Mouse (Mus musculus) thymus, postnatal 10 days (tissue): ENCODE measurements at regions not wholly inside any gene's neighbourhood (a gene's known extent, or its start where the extent isn't known, plus 50 kb on each side); places are given as distances from the start of the nearest gene placed in this dataset.
A peak's percentile ranks its signal among the peaks of the same experiment; 100 is the strongest.

Experiments used
- DNase-seq, 2 experiments: peaks; one replicate each; pipeline ENCODE4 v3.0.0; 2021; ENCODE audit warnings: low spot score in 2 of 2

GRCm38 (mm10) chr1:128826419-128826818, 234.3 kb upstream of the Cxcr4 start:
- DNase-seq, result no peak

DNA sequence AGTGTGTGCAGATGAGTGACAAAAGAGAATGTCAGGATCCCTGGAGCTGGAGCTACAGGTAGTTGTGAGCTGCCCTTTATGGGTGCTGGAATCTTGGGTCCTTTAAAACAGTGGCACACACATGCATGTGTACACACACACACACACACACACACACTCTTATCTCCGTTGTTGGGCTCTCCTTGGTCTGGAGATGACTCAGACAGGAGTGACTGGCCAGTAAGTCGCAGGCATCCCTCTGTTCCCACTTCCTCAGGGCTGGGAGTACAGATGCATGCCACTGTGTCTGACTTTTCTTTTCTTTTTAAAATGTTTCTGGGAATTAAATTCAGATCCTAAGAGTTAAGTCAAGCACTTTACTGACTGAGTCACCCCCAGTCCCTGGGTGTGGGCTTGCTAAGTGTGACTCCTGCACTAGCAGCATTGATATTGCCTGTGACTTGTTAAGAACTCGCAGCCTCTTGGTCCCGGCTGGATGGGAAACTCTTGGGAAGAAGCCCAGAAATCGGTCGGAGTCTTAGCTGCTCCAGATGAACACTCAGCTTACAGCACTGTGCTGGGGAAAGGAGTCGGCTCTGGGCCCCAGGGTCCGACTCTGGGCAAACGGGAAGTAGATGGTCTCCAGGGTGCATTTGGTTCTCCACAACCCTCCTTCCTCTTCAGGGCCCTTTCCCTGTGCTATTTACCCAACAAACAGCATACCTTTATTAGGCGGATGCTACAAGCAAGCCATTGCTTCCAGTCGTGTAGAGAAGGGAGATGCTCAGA, 233.0 kb upstream of the Cxcr4 start:
- DNase-seq, result no peak

DNA sequence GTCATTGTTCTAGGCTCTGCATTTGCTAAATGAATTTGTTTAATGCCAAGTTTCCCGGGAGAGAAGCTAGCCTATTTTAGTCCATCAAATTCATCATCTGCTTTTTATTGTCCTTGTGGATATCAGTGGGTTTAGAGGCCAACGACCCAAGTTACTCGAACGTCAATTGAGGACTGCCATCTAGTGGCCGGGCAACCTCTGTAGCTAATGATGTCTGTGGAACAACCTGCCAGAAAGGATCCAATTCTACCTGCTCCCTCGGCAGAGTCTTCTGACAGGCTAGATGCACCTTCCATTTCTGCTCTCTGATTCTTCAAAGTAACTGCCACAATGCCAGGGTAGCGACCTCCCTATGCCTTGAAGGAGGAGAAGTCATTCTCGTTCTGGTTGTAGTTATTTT, 232.1 kb upstream of the Cxcr4 start:
- DNase-seq, result peak; percentile 72 to 89

GRCm38 (mm10) chr1:128821991-128822390, 229.9 kb upstream of the Cxcr4 start:
- no peak for DNase-seq

- DNase-seq, result no peak
These were observed 228.4 kb upstream of the Cxcr4 start for GRCm38 (mm10) chr1:128820527-128820926.

DNA sequence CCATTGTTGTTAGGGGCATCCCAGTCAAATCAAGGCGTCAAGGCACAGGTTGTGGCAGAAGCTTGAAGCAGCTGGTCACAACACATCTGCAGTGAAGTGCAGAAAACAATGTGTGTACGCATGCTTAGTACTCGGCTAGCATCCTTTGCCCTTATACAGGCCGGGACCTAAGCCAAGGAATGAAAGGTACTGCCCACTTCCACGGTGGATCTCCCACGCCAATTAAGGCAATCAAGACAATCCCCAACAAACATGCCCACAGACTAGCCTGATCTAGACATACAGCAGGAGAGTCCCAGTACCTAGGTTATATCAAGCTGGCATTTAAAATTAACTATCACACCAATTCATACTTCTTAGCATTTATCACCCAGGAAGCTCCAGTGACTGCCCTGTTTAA, 227.5 kb upstream of the Cxcr4 start:
- DNase-seq, result no peak

DNA sequence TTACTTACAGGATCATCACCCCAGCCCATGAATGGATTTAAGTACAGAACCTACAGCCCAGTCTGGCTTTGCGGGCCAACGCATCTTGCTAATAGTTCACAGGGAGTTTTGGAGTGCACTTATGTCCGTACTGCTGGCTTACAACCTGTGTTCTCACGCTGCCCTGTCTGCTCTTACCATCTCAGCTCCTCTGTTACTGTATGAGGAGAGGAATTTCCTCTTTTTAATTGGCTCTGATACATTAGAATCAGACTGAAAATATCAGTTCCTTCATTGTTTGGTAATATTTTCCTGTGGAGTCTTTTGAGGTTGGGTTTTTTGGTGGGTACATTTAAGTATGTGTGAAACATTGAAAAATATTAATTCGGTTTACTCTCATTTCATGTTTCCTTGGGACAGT, 221.3 kb upstream of the Cxcr4 start:
- no peak for DNase-seq

- DNase-seq, result no peak
These were observed 218.8 kb upstream of the Cxcr4 start for GRCm38 (mm10) chr1:128810860-128811259.

DNA sequence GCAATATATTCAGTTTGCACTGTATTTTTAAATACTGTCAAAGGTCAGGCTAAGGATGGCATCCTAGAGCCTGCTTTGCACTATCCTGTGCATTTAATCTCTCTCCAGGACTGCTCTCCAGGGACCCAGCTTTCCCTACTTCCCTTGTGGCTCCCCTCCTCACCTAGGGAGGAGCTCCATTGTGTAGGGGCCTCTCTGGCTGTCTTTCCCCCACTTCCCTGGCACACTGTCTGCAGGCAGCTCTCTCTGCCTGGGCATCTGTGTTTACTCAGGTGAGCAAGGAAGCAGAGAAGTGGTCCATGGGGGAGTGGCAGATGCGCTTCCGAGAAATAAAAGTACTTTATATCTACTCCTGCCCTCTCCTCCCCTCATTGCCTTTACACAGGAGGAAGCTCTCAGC, 218.0 kb upstream of the Cxcr4 start:
- DNase-seq, result no peak

DNA sequence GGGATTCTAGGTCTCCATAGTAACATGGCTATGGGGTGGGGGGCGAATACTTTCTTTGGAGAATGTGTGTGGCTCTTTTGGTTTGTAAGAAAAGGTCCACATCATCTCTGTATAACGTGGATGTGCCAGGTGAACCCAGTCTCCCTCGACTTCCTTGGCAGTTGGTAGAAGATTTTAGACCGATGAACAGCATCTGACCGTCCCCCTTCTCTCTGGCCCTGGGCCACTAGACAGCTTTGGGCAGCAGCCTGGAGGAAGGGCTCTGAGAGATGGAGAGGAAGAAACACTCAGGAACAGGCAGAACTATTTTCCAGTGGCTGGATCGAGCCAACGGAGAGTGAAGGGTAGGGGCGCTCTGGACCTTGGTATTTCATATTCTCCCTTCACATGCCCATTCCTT, 217.5 kb upstream of the Cxcr4 start:
- DNase-seq, result no peak

DNA sequence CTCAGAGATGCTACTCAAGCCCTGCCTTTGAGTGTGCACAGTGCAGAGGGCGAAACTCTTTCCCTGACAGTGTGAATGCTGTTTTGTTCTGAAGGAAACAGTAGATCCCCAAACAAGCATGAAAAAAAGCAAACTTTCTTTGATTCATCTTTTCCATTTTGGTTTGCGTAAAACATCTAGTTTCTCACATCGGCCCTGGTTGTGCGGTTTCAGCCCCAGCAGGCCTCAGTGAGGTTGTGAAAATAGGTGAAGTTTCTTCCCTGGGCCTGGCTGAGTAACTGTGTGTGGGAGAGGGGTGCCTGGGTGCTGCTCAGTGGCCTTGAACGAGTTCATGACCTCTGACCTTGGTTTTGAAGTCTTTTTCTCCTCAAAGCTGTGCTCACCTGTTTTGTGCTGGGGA, 216.5 kb upstream of the Cxcr4 start:
- no peak for DNase-seq

DNA sequence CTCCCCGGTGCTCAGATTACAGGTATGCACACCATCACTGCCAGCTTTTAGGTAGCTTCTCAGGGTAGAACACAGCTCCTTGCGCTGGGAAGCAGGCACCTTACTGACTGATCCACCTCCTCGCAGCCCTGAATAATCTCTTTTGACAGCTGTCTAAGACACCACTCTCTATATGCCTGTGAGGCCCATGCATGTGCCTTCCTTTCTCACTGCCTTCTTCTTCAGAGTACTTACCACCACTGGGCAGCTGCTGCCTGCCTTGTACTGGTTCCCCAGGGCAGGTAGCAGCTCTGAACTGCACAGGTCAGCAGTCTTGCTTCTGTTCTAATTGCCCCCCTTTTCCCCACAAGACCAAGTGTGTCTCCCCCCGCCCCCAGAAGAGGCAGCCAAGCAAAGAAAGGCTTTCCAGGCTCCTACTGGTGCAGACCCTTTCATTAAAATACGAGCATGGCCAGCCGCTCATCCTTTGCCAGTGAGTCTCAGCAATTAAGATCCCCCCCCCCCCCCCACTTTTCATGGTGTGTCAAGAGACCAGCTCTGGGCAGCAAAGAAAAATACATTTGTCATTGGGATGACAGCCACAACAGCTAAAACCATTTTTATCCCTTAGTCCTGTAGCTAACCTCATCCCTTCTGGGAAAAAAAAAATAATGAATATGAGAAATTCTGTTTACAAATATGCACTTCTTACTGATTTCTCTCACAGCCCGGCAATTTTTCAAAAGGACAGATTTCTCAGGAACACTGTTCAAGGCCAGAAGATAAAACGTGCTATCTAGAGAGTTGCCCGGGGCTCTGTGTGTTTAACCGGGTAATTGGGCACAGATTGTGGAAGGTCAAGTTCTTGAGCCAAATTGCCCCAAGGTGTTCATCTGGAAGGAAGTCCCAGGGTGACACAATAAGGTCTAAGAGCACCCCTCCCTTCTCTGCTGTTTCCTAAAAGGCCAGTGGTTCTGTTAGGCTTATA, 213.9 kb upstream of the Cxcr4 start:
- DNase-seq, result no peak

GRCm38 (mm10) chr1:128803433-128804060, 211.5 kb upstream of the Cxcr4 start:
- no peak for DNase-seq

DNA sequence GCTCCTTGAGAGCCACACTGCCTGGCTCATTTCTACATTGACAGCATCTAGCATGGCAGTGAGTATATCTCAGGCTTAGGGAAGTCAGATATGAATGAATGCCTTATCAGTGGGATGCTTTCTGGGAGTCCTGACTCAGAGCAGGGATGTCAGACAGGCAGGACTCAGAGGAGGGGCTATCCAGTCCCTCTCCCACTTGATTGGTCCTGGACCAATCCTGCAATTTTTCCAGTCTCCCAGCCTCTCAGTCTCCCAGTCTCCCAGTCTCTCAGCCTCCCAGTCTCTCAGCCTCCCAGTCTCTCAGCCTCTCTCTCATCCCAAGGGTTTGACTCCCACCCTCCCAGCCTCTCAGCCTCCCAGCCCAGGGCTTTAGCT, 211.0 kb upstream of the Cxcr4 start:
- no peak for DNase-seq

DNA sequence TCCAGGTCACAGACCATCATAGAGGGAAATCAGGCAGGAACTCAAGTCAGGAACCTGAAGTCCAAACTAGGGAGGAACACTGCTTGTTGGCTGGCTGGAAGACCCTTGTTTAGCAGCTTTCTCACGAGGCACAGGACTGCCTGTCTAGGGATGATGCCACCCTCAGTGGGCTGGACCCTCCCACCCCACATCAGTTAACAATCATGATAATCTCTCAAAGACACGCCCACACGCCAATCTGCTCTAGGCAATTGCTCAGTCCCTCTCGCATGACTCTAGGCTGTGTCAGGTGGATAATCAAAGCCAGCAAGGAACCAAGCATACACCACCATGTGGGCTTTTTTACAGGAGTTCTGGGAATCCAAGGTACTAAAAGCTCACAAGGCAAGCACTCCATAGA, 206.6 kb upstream of the Cxcr4 start:
- no peak for DNase-seq

DNA sequence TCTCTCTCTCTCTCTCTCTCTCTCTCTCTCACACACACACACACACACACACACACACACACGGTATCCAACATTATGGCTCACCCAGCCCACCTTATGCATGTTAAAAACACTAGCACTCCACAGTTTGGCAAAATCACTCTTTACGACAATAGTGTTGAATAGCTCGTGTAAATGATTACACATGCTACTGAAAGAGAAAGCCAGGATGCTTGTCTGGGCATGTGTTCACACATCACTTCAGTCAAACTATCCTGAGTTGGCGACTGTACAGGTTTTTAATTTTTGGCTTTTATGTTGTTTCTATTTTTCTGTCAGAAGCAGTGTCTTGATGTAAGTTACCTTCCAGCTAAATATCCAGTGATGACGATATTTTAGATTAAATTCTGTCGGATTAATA, 203.6 kb upstream of the Cxcr4 start:
- DNase-seq, result no peak

DNA sequence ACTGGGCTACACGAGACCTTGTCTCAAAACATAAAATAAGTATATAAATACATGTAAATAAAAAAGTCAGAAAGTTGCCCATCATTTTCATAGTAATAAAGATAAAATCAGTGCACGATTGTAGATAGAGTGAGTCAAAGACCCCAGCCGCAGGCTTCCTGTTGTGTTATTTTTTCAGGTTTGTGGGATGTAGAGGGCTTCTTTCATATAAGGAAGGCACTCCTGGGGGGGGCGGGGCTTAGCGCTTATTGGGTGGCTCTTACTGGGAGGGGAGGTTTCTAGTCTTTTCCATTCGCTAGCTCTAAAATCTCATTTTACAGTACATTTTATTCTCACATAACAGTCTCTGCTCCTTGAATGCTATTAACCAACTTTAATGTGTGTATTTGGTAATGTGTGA, 198.8 kb upstream of the Cxcr4 start:
- DNase-seq, result peak; percentile 49 to 64

- DNase-seq, result no peak
These were observed 197.7 kb upstream of the Cxcr4 start for GRCm38 (mm10) chr1:128789567-128790335.

DNA sequence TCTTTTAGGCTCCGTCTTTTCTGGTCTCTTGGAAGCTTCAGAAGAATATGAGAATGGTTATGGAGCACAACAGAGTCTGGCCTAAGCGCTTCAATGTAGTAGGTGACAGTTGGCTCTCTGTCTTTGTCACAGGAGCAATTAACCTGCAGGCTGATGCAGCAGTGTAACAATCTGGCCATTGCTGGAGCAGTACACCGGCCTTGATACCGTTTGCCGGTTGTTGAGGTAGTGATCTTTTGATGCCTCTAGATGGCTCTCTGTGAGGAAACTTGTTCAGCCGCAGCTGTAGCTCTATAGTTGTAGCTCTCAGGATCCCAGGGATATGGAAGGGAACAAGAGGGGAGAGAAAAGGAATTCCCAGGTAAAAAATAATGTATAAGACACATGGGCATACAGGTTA, 196.1 kb upstream of the Cxcr4 start:
- DNase-seq, result no peak

GRCm38 (mm10) chr1:128786941-128787569, 195.0 kb upstream of the Cxcr4 start:
- DNase-seq, result peak; percentile 32 to 41

DNA sequence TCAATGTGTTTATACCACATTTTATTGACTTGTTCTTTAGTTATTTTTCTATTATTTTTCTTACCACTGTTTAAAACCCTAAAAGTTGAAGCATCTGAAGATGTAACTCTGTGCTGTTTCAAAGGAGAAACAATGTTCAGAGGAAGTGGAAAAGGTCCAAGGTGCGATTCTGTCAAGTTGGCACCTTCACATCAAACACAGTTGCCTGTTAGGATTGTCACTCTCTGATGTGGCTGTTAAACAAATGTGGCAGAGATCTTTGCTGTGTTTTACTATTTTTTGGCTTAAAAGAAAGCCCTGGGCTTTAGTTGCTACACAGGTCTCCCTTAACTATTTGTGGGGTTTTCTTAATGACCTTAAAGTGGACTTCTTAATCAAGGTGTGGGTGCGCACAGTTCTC, 190.2 kb upstream of the Cxcr4 start:
- DNase-seq, result no peak
